Mouse (Mus musculus): Measurements from ENCODE around the gene Dnajc5g.

The Dnajc5g gene

GRCm38 (mm10) chr5:31108000-31108490, 2.0 kb downstream of the Dnajc5g start, which contains the start of gene Slc30a3:
Gene Slc30a3 (minus strand): TSS chr5:31108237.
- peak; percentile 57 for DNase-seq (ENCODE audit: low read depth, low spot score)

- peak; percentile 59 for DNase-seq (ENCODE audit: low read depth, low spot score)
Observed at GRCm38 (mm10) chr5:31110781-31111180, 4.7 kb downstream of the Dnajc5g start.

GRCm38 (mm10) chr5:31116354-31116753, 10.3 kb downstream of the Dnajc5g start, which contains the start of gene Trim54:
Gene Trim54 (plus strand): TSS chr5:31116712.
- DNase-seq (ENCODE audit: low read depth, low spot score) = no peak

- peak; percentile 61 for DNase-seq (ENCODE audit: low read depth, low spot score)
Observed at GRCm38 (mm10) chr5:31116912-31117311, 10.8 kb downstream of the Dnajc5g start.

GRCm38 (mm10) chr5:31121111-31121510, 15.0 kb downstream of the Dnajc5g start:
- DNase-seq (ENCODE audit: low read depth, low spot score) = no peak

GRCm38 (mm10) chr5:31123481-31123880, 17.4 kb downstream of the Dnajc5g start:
- DNase-seq (ENCODE audit: low read depth, low spot score) = no peak

- peak; percentile 45 for DNase-seq (ENCODE audit: low read depth, low spot score)
Observed at GRCm38 (mm10) chr5:31126050-31126449, 20.0 kb downstream of the Dnajc5g start.

GRCm38 (mm10) chr5:31136730-31137424, 30.8 kb downstream of the Dnajc5g start:
- peak; percentile 43 for DNase-seq (ENCODE audit: low read depth, low spot score)

- peak; percentile 52 for DNase-seq (ENCODE audit: low read depth, low spot score)
Observed at GRCm38 (mm10) chr5:31137658-31138057, 31.6 kb downstream of the Dnajc5g start.

GRCm38 (mm10) chr5:31138241-31138967, 32.3 kb downstream of the Dnajc5g start, which contains the start of gene Ucn:
Gene Ucn (minus strand): TSS chr5:31138829.
- peak; percentile 69 for DNase-seq (ENCODE audit: low read depth, low spot score)

- peak; percentile 84 for DNase-seq (ENCODE audit: low read depth, low spot score)
Observed at GRCm38 (mm10) chr5:31138968-31139425, 32.9 kb downstream of the Dnajc5g start.

GRCm38 (mm10) chr5:31149781-31150180, 43.7 kb downstream of the Dnajc5g start:
- DNase-seq (ENCODE audit: low read depth, low spot score) = no peak

GRCm38 (mm10) chr5:31151746-31152145, 45.7 kb downstream of the Dnajc5g start:
- DNase-seq (ENCODE audit: low read depth, low spot score) = peak; percentile 25

GRCm38 (mm10) chr5:31153516-31154151, 47.5 kb downstream of the Dnajc5g start:
- DNase-seq (ENCODE audit: low read depth, low spot score) = no peak

- peak; percentile 95 for DNase-seq (ENCODE audit: low read depth, low spot score)
Observed at GRCm38 (mm10) chr5:31154152-31154553, 48.1 kb downstream of the Dnajc5g start, which contains the start of gene Mpv17. Gene Mpv17 (minus strand): TSS chr5:31154251.
